Mouse (Mus musculus) liver, adult 2 months (tissue): ENCODE measurements around the gene Tnfrsf1b. TPM values are rescaled to one million over a fixed set of nuclear protein-coding genes. Genes with fewer than 3 reads are reported as not detected.

Experiments
- DNase-seq: peaks from one replicate; pipeline ENCODE4 v3.0.0-alpha.2; 2011; ENCODE audit warnings: low read depth, low spot score; ENCODE audit errors: extremely low read depth
- H3K27ac ChIP-seq: fragments of 200-500 bp; replicated peaks from 2 replicates; pipeline ENCODE4 v1.5.1; 2012; ENCODE audit warnings: low read depth, mild to moderate bottlenecking, control low read depth, inconsistent platforms, low read length; ENCODE audit not compliant: insufficient read depth
- H3K27me3 ChIP-seq: fragments of 200-500 bp; 2 replicates; pipeline ENCODE4 v1.6.1; 2012; ENCODE audit warnings: mild to moderate bottlenecking, moderate library complexity, low read length, inconsistent platforms; ENCODE audit not compliant: control insufficient read depth, insufficient read depth
- H3K36me3 ChIP-seq: fragments of 200-500 bp; 2 replicates; pipeline ENCODE4 v1.6.1; 2012; ENCODE audit warnings: low read length, inconsistent platforms; ENCODE audit not compliant: control insufficient read depth, insufficient read depth
- H3K4me1 ChIP-seq: fragments of 200-500 bp; 2 replicates; pipeline ENCODE4 v1.6.1; 2011; ENCODE audit warnings: low read length; ENCODE audit not compliant: control insufficient read depth, insufficient read depth
- H3K4me3 ChIP-seq: fragments of 200-500 bp; 2 replicates; pipeline ENCODE4 v1.5.1; 2011; ENCODE audit warnings: low read depth, mild to moderate bottlenecking, control low read depth, low read length, moderate library complexity; ENCODE audit not compliant: insufficient read depth
- H3K79me2 ChIP-seq: fragments of 200-500 bp; 2 replicates; pipeline ENCODE4 v1.6.1; 2012; ENCODE audit warnings: inconsistent platforms, mild to moderate bottlenecking, low read length, moderate library complexity; ENCODE audit not compliant: control insufficient read depth, insufficient read depth
- H3K9ac ChIP-seq: fragments of 200-500 bp; 2 replicates; pipeline ENCODE4 v1.6.1; 2012; ENCODE audit warnings: low read depth, mild to moderate bottlenecking, control low read depth, inconsistent platforms, low read length
- CTCF ChIP-seq: fragments of 200-500 bp; IDR thresholded peaks from 2 replicates; pipeline ENCODE4 v1.5.1; 2011; ENCODE audit warnings: low read depth, low read length, control low read depth
- POLR2A ChIP-seq: fragments of 200-500 bp; IDR thresholded peaks from 2 replicates; pipeline ENCODE4 v1.6.1; 2011; ENCODE audit warnings: low read length, control low read depth; ENCODE audit not compliant: insufficient read depth; ENCODE audit errors: extremely low read depth
- WGBS: fragments of 180-500 bp; shearing (Covaris S2); methylation state at CpG from one replicate; pipeline ENCODE4 v1.1.7; 2018; 5-methylcytosine and 5-hydroxymethylcytosine counted together
- polyA plus RNA-seq: library from polyadenylated mRNA; depleted of rRNA; stranded (reverse); fragments of >200 nt; gene quantifications from 2 replicates; pipeline ENCODE4 v1.2.3, GENCODE M21; 2012
- total RNA-seq: library from RNA; depleted of rRNA; stranded (reverse); fragments of >200 nt; gene quantifications from 2 replicates; pipeline ENCODE4 v1.2.3, GENCODE M21; 2014

Tnfrsf1b gene
- total and polyA plus RNA-seq, 2 experiments, result 10.8 to 16.8 TPM

- WGBS, result 58% methylated on average over 2 of the region's 2 CpGs
- Histone ChIP-seq H3K4me3 (no peak overlapping the region), H3K27ac (peak overlapping the region; percentile 82), H3K27me3 (no peaks in the 10 kb centered on the region), H3K36me3 (peaks cover 40% of the 10 kb centered on the region), H3K9ac (no peak overlapping the region), H3K4me1 (peaks cover 35% of the 10 kb centered on the region), H3K79me2 (no peaks in the 10 kb centered on the region; the same call in 1 of the 2 replicates)
- DNase-seq, result no peak
- TF ChIP-seq CTCF (no peak), POLR2A (no peak)
These were observed 25.3 kb downstream of the Tnfrsf1b start for GRCm38 (mm10) chr4:145221379-145221778.

- WGBS, result 19% methylated on average over 1 of the region's 1 CpGs
- TF ChIP-seq POLR2A, result no peak
- no peak for TF ChIP-seq CTCF
- Histone ChIP-seq H3K4me3 (no peak overlapping the region), H3K27me3 (no peaks in the 10 kb centered on the region), H3K36me3 (peaks cover 43% of the 10 kb centered on the region), H3K79me2 (no peaks in the 10 kb centered on the region; the same call in 1 of the 2 replicates), H3K27ac (peak overlapping the region; percentile 82), H3K9ac (peak overlapping the region; percentile 3; the same call in 1 of the 2 replicates), H3K4me1 (peaks cover 35% of the 10 kb centered on the region)
- peak; percentile 93 for DNase-seq
These were observed 26.7 kb downstream of the Tnfrsf1b start for GRCm38 (mm10) chr4:145220001-145220400.

- WGBS, result 20% methylated on average over 15 of the region's 15 CpGs
- TF ChIP-seq CTCF, result peak; percentile 79
- no peak for TF ChIP-seq POLR2A
- H3K4me3 ChIP-seq, result no peak overlapping the region
- peak overlapping the region; percentile 3; the same call in 1 of the 2 replicates for H3K9ac ChIP-seq
- H3K4me1 ChIP-seq, result peaks cover 35% of the 10 kb centered on the region
- DNase-seq, result peak; percentile 100
- no peaks in the 10 kb centered on the region; the same call in 1 of the 2 replicates for H3K79me2 ChIP-seq
- H3K27ac ChIP-seq, result peak overlapping the region; percentile 95
- peaks cover 43% of the 10 kb centered on the region for H3K36me3 ChIP-seq
- H3K27me3 ChIP-seq, result no peaks in the 10 kb centered on the region
These were observed 27.3 kb downstream of the Tnfrsf1b start for GRCm38 (mm10) chr4:145219240-145219985.

GRCm38 (mm10) chr4:145217837-145218236 lies 28.8 kb downstream of the Tnfrsf1b start:
- Histone ChIP-seq H3K79me2 (no peaks in the 10 kb centered on the region; the same call in 1 of the 2 replicates), H3K27ac (peak overlapping the region; percentile 79), H3K4me3 (no peak overlapping the region), H3K27me3 (no peaks in the 10 kb centered on the region), H3K36me3 (peaks cover 31% of the 10 kb centered on the region; the same call in 1 of the 2 replicates), H3K9ac (0 out of 2 replicates have a peak overlapping the region, but pooled peaks have one; percentile 0), H3K4me1 (peaks cover 35% of the 10 kb centered on the region)
- peak; percentile 91 for DNase-seq
- TF ChIP-seq POLR2A (no peak), CTCF (no peak)
- WGBS, result 14% methylated on average over 5 of the region's 5 CpGs

- H3K4me3 ChIP-seq, result no peak overlapping the region
- peaks cover 30% of the 10 kb centered on the region for H3K4me1 ChIP-seq
- no peak for TF ChIP-seq POLR2A
- TF ChIP-seq CTCF, result no peak
- H3K27me3 ChIP-seq, result no peaks in the 10 kb centered on the region
- H3K27ac ChIP-seq, result peak overlapping the region; percentile 79
- H3K79me2 ChIP-seq, result no peaks in the 10 kb centered on the region; the same call in 1 of the 2 replicates
- H3K36me3 ChIP-seq, result peaks cover 27% of the 10 kb centered on the region; the same call in 1 of the 2 replicates
- 86% methylated on average over 6 of the region's 6 CpGs for WGBS
- no peak for DNase-seq
- no peak overlapping the region for H3K9ac ChIP-seq
These were observed 29.6 kb downstream of the Tnfrsf1b start for GRCm38 (mm10) chr4:145217046-145217445.
